Mouse (Mus musculus): ENCODE results near the gene Col5a2. TPM values are rescaled to one million over a fixed set of nuclear protein-coding genes. Genes with fewer than 3 reads are reported as not detected.
"Not testable (repeated sequence)": the region's sequence is repeated elsewhere in the genome, so short reads cannot be mapped to it uniquely, and the experiment has no call there.

Col5a2 gene
- polyA plus RNA-seq, 1 experiment from 2014 or later: 21.8 TPM

- H3K9ac ChIP-seq (ENCODE audit: low read depth, low read length): no peak overlapping the region
- H3K27me3 ChIP-seq (ENCODE audit: control insufficient read depth, insufficient read depth, low read length): no peaks in the 10 kb centered on the region
- DNase-seq (ENCODE audit: low spot score): no peak
- no peak overlapping the region for H3K4me3 ChIP-seq (ENCODE audit: low read depth, low read length)
- no peak for ATAC-seq (ENCODE audit: low FRiP score)
- no peak overlapping the region for H3K4me2 ChIP-seq (replicated peaks; ENCODE audit: low read depth, low read length)
- H3K27ac ChIP-seq (ENCODE audit: low read depth, low read length): no peak overlapping the region
- H3K36me3 ChIP-seq (ENCODE audit: control insufficient read depth, insufficient read depth, low read length): no peaks in the 10 kb centered on the region
- 49% methylated on average over 4 of the region's 4 CpGs for WGBS
- H3K4me1 ChIP-seq (replicated peaks; ENCODE audit: control insufficient read depth, insufficient read depth, low read length): no peaks in the 10 kb centered on the region
- no peaks in the 10 kb centered on the region for H3K9me3 ChIP-seq (ENCODE audit: control insufficient read depth, low read length)
These were observed 30.3 kb downstream of the Col5a2 start for GRCm38 (mm10) chr1:45472751-45473150.

DNA sequence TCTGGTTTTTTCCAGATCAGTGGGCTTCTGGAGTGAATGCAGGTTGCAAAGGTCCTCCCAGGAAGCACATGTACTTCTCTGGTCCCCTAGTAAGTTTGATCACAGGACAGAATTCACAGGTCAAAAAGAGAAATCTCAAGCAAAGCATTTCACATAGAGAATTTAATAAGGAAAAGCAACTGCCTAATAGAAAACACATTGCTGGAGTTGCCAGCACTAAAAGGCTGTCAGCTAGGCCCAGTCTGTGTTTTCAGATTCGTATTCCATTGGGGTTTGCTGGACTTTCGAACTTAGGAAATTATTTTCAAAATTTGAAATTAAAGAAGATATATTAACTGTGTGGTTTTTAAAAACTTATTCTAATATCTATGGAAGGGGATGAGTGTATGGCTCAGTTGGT, 42.3 kb downstream of the Col5a2 start:
- ATAC-seq (ENCODE audit: low FRiP score) (no peak), DNase-seq (ENCODE audit: low spot score) (no peak)
- Histone ChIP-seq H3K4me3 (ENCODE audit: low read depth, low read length) (no peak overlapping the region), H3K9me3 (ENCODE audit: control insufficient read depth, low read length) (no peaks in the 10 kb centered on the region), H3K4me2 (replicated peaks; ENCODE audit: low read depth, low read length) (no peak overlapping the region), H3K27ac (ENCODE audit: low read depth, low read length) (no peak overlapping the region), H3K4me1 (replicated peaks; ENCODE audit: control insufficient read depth, insufficient read depth, low read length) (no peaks in the 10 kb centered on the region), H3K9ac (ENCODE audit: low read depth, low read length) (no peak overlapping the region), H3K27me3 (ENCODE audit: control insufficient read depth, insufficient read depth, low read length) (no peaks in the 10 kb centered on the region), H3K36me3 (ENCODE audit: control insufficient read depth, insufficient read depth, low read length) (no peaks in the 10 kb centered on the region)
- 76% methylated on average over 2 of the region's 2 CpGs for WGBS

GRCm38 (mm10) chr1:45455763-45456162, 47.3 kb downstream of the Col5a2 start:
- no peak for DNase-seq (ENCODE audit: low spot score)
- whole genome bisulfite sequencing: 82% methylated on average over 1 of the region's 1 CpGs

DNA sequence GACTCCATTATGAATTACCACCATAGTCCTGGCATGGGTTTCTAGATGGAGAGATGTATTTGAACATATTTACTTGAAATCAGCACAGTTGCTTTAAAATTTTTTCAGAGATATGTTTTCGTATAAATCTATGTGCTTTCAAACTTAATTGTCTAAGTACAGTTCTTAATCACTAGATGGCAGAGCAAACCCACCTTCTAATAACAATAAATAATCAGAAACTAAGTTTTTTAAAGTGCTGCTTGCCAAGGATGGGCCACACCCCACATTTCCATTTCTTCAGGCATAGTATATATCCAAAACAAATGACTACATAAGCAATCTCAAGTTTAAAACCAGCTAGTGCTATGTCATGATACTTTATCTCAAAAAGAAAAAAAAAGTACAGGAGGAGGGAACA, 54.2 kb downstream of the Col5a2 start:
- Histone ChIP-seq H3K9me3 (ENCODE audit: control insufficient read depth, low read length) (no peaks in the 10 kb centered on the region), H3K27ac (ENCODE audit: low read depth, low read length) (no peak overlapping the region), H3K9ac (ENCODE audit: low read depth, low read length) (no peak overlapping the region), H3K4me1 (replicated peaks; ENCODE audit: control insufficient read depth, insufficient read depth, low read length) (no peaks in the 10 kb centered on the region), H3K4me3 (ENCODE audit: low read depth, low read length) (no peak overlapping the region), H3K27me3 (ENCODE audit: control insufficient read depth, insufficient read depth, low read length) (no peaks in the 10 kb centered on the region), H3K36me3 (ENCODE audit: control insufficient read depth, insufficient read depth, low read length) (no peaks in the 10 kb centered on the region), H3K4me2 (replicated peaks; ENCODE audit: low read depth, low read length) (no peak overlapping the region)
- no peak for DNase-seq (ENCODE audit: low spot score)
- WGBS: 93% methylated on average over 1 of the region's 1 CpGs
- ATAC-seq (ENCODE audit: low FRiP score): no peak

More at GRCm38 (mm10) chr1:45455763-45456162, 47.3 kb downstream of the Col5a2 start:
- H3K27me3 ChIP-seq (ENCODE audit: control insufficient read depth, insufficient read depth, low read length): no peaks in the 10 kb centered on the region
- no peaks in the 10 kb centered on the region for H3K9me3 ChIP-seq (ENCODE audit: control insufficient read depth, low read length)
- no peak overlapping the region for H3K9ac ChIP-seq (ENCODE audit: low read depth, low read length)
- H3K4me2 ChIP-seq (replicated peaks; ENCODE audit: low read depth, low read length): no peak overlapping the region
- H3K4me1 ChIP-seq (replicated peaks; ENCODE audit: control insufficient read depth, insufficient read depth, low read length): no peaks in the 10 kb centered on the region
- H3K27ac ChIP-seq (ENCODE audit: low read depth, low read length): no peak overlapping the region
- no peak overlapping the region for H3K4me3 ChIP-seq (ENCODE audit: low read depth, low read length)
- H3K36me3 ChIP-seq (ENCODE audit: control insufficient read depth, insufficient read depth, low read length): no peaks in the 10 kb centered on the region
- no peak for ATAC-seq (ENCODE audit: low FRiP score)

GRCm38 (mm10) chr1:45431922-45432321, 71.2 kb downstream of the Col5a2 start:
- H3K4me1 ChIP-seq (replicated peaks; ENCODE audit: control insufficient read depth, insufficient read depth, low read length): no peaks in the 10 kb centered on the region
- WGBS: 28% methylated on average over 3 of the region's 3 CpGs

GRCm38 (mm10) chr1:45430520-45430919, 72.6 kb downstream of the Col5a2 start:
- no peak for ATAC-seq (ENCODE audit: low FRiP score)
- DNase-seq (ENCODE audit: low spot score): no peak
- WGBS: 88% methylated on average over 4 of the region's 4 CpGs
- H3K9ac ChIP-seq (ENCODE audit: low read depth, low read length): no peak overlapping the region
- no peaks in the 10 kb centered on the region for H3K9me3 ChIP-seq (ENCODE audit: control insufficient read depth, low read length)
- no peak overlapping the region for H3K4me3 ChIP-seq (ENCODE audit: low read depth, low read length)
- H3K27me3 ChIP-seq (ENCODE audit: control insufficient read depth, insufficient read depth, low read length): no peaks in the 10 kb centered on the region
- no peaks in the 10 kb centered on the region for H3K36me3 ChIP-seq (ENCODE audit: control insufficient read depth, insufficient read depth, low read length)
- H3K4me2 ChIP-seq (replicated peaks; ENCODE audit: low read depth, low read length): no peak overlapping the region
- no peaks in the 10 kb centered on the region for H3K4me1 ChIP-seq (replicated peaks; ENCODE audit: control insufficient read depth, insufficient read depth, low read length)
- no peak overlapping the region for H3K27ac ChIP-seq (ENCODE audit: low read depth, low read length)

More at GRCm38 (mm10) chr1:45431922-45432321, 71.2 kb downstream of the Col5a2 start:
- Histone ChIP-seq H3K4me3 (ENCODE audit: low read depth, low read length) (no peak overlapping the region), H3K9ac (ENCODE audit: low read depth, low read length) (no peak overlapping the region), H3K27me3 (ENCODE audit: control insufficient read depth, insufficient read depth, low read length) (no peaks in the 10 kb centered on the region), H3K4me2 (replicated peaks; ENCODE audit: low read depth, low read length) (no peak overlapping the region), H3K9me3 (ENCODE audit: control insufficient read depth, low read length) (no peaks in the 10 kb centered on the region), H3K36me3 (ENCODE audit: control insufficient read depth, insufficient read depth, low read length) (no peaks in the 10 kb centered on the region), H3K27ac (ENCODE audit: low read depth, low read length) (no peak overlapping the region)
- ATAC-seq (ENCODE audit: low FRiP score) (peak; percentile 86), DNase-seq (ENCODE audit: low spot score) (peak; percentile 61)

GRCm38 (mm10) chr1:45429145-45429544, 73.9 kb downstream of the Col5a2 start:
- H3K27me3 ChIP-seq (ENCODE audit: control insufficient read depth, insufficient read depth, low read length); H3K36me3 ChIP-seq (ENCODE audit: control insufficient read depth, insufficient read depth, low read length); H3K4me1 ChIP-seq (replicated peaks; ENCODE audit: control insufficient read depth, insufficient read depth, low read length); H3K4me3 ChIP-seq (ENCODE audit: low read depth, low read length); H3K9ac ChIP-seq (ENCODE audit: low read depth, low read length); H3K4me2 ChIP-seq (replicated peaks; ENCODE audit: low read depth, low read length); ATAC-seq (ENCODE audit: low FRiP score); DNase-seq (ENCODE audit: low spot score); H3K27ac ChIP-seq (ENCODE audit: low read depth, low read length); H3K9me3 ChIP-seq (ENCODE audit: control insufficient read depth, low read length): not testable (repeated sequence)
- 90% methylated on average over 5 of the region's 5 CpGs for WGBS

DNA sequence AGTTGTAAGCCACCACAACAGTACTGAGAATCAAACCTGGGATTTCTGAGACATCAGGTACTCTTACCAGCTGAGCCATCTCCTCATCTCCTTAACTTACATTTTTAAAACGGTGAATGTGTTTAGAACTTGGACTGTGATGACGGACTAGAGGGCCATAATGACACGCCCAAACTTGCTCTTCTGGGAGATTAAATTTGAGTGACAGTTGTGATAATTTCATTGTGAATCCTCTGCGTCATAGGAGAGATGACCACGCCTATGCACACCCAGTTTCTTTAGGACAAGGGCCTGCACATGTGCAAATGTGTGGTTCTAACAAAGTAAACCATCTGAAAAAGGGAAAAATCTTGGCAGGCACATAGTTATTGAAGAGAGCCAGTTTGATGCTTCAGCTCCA, 79.2 kb downstream of the Col5a2 start:
- H3K4me1 ChIP-seq (replicated peaks; ENCODE audit: control insufficient read depth, insufficient read depth, low read length): no peaks in the 10 kb centered on the region
- H3K4me3 ChIP-seq (ENCODE audit: low read depth, low read length): no peak overlapping the region
- no peak overlapping the region for H3K27ac ChIP-seq (ENCODE audit: low read depth, low read length)
- no peaks in the 10 kb centered on the region for H3K9me3 ChIP-seq (ENCODE audit: control insufficient read depth, low read length)
- no peaks in the 10 kb centered on the region for H3K36me3 ChIP-seq (ENCODE audit: control insufficient read depth, insufficient read depth, low read length)
- no peak overlapping the region for H3K9ac ChIP-seq (ENCODE audit: low read depth, low read length)
- ATAC-seq (ENCODE audit: low FRiP score) (no peak), DNase-seq (ENCODE audit: low spot score) (no peak)
- WGBS: 87% methylated on average over 5 of the region's 5 CpGs
- H3K27me3 ChIP-seq (ENCODE audit: control insufficient read depth, insufficient read depth, low read length): no peaks in the 10 kb centered on the region
- no peak overlapping the region for H3K4me2 ChIP-seq (replicated peaks; ENCODE audit: low read depth, low read length)

- Histone ChIP-seq H3K27me3 (ENCODE audit: control insufficient read depth, insufficient read depth, low read length) (no peaks in the 10 kb centered on the region), H3K4me3 (ENCODE audit: low read depth, low read length) (no peak overlapping the region), H3K9ac (ENCODE audit: low read depth, low read length) (no peak overlapping the region), H3K4me2 (replicated peaks; ENCODE audit: low read depth, low read length) (no peak overlapping the region), H3K27ac (ENCODE audit: low read depth, low read length) (no peak overlapping the region), H3K36me3 (ENCODE audit: control insufficient read depth, insufficient read depth, low read length) (no peaks in the 10 kb centered on the region), H3K9me3 (ENCODE audit: control insufficient read depth, low read length) (no peaks in the 10 kb centered on the region), H3K4me1 (replicated peaks; ENCODE audit: control insufficient read depth, insufficient read depth, low read length) (no peaks in the 10 kb centered on the region)
- ATAC-seq (ENCODE audit: low FRiP score): no peak
- no peak for DNase-seq (ENCODE audit: low spot score)
These were observed 82.5 kb downstream of the Col5a2 start for GRCm38 (mm10) chr1:45420554-45420953.
